Mouse (Mus musculus) NIH3T3 (cell line): Measurements from ENCODE around the gene Adprhl1.

ENCODE experiments used
- DNase-seq: peaks from one replicate; pipeline ENCODE4 v3.0.0-alpha.2; 2012; ENCODE audit warnings: low read depth

Adprhl1 gene

DNA sequence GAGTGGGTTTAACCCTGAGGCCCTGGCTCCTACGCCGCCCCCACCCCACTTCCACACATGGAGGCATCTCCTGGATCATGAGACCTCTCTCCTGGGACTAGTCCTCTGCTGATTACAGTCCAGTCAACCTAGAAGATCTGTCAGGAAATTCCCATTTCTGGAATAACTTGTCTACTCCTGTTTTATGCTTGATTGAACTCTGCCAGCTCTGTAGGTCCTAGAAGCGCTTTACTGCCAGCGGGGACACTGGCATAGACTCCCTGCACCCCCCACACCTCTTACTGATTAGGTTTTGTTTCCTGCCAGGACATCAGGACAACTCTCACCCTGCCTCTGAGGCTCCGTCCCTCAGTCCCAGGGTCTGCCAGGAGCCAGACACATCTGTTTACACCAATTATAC lies 56.5 kb downstream of the Adprhl1 start:
- no peak for DNase-seq

- DNase-seq = peak; percentile 36
Observed at GRCm38 (mm10) chr8:13194818-13195217, 59.1 kb downstream of the Adprhl1 start.

DNA sequence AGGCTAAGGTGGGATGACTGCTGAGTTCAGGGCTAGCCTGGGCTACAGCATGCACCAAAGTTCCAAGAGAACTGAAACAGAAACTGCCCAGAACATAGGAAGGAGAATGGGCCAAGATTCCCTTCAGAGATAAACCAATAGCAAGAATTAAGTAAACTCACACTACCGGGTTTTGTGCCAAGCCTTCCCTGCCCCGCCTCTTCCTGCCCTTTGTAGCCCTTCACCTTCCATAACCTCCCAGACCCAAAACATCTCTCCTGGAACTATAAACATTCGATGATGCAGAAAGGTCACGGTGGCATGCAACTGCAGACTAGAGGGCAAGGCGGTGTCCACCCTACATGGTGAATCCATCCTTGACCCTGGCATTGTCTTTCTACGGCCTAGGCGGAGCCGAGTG lies 63.7 kb downstream of the Adprhl1 start:
- no peak for DNase-seq

DNA sequence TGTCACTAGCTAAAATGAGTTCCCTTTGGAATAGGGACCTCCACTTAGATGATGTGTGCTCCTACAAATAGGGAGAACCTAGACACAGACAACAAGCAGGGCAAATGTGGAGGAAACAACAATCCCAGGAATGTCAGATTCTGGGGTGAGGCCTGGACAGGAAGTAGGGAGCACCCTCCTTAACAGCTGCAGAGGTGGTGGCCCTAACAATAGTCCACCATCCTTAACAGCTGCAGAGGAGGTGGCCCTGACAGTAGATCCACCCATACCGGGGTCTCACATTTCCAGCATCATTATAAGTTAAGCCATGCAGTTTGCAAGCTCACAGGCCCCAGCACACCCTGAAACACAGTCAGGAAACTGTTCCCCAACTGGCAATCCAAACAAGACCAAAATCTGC lies 65.1 kb downstream of the Adprhl1 start:
- no peak for DNase-seq

DNA sequence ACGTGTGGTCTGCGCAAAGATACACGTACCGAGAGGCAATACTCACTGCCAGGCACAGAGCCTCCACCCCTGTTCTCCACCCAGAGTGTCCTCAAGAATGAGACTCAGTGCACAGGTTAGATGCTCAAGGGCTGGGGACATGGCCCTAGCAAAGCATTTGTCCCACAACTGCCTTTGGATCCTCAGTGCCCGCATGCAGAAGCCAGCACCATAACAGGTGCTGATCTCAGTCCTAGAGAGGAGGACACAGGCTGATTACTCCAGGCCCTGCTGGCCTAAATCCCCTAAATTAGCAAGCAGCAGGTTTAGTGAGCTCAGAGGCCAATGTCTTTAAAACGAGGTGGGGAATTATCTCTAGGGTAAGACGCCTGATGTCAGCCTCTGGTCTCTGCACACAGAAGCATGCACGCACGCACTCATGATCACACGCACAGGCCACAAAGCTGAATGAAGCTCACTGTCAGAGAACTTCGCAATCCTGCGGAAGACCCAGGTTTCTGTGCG lies 65.9 kb downstream of the Adprhl1 start:
- no peak for DNase-seq

DNA sequence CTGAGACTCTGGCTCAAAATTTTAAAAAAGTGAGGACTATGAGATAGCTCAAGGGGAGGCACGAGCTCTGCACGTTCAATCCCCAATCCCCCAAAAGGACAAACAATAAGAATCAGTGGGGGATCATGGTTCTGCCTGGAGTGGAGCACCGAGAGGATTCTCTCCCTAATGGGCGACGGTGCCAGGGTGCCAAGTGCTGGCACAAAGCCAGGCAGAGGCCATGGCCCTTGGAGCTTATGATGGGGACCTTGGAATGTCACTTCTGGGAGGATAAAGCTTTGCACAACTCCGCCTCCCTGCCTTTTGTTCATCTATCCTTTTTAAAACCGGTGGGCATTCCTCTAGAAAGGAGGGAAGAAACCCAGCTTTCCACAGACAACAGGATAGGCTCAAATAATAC lies 66.3 kb downstream of the Adprhl1 start:
- DNase-seq = no peak

GRCm38 (mm10) chr8:13187229-13187628 lies 66.7 kb downstream of the Adprhl1 start:
- DNase-seq = no peak

- no peak for DNase-seq
Observed at GRCm38 (mm10) chr8:13186819-13187218, 67.1 kb downstream of the Adprhl1 start.

DNA sequence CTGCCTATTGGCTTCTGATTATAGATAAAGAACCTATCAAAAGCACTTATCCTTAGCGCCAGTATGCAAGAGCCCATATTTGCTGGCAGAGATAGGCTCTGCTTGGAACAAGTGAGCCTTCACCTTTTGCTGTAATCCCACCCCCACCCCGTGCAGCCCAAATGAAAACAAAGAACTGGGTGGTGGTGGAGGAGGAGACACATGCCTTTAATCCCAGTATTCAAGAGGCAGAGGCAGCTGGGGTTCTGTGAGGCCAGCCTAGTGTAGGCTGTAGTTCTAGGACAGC lies 72.3 kb downstream of the Adprhl1 start:
- DNase-seq = no peak

DNA sequence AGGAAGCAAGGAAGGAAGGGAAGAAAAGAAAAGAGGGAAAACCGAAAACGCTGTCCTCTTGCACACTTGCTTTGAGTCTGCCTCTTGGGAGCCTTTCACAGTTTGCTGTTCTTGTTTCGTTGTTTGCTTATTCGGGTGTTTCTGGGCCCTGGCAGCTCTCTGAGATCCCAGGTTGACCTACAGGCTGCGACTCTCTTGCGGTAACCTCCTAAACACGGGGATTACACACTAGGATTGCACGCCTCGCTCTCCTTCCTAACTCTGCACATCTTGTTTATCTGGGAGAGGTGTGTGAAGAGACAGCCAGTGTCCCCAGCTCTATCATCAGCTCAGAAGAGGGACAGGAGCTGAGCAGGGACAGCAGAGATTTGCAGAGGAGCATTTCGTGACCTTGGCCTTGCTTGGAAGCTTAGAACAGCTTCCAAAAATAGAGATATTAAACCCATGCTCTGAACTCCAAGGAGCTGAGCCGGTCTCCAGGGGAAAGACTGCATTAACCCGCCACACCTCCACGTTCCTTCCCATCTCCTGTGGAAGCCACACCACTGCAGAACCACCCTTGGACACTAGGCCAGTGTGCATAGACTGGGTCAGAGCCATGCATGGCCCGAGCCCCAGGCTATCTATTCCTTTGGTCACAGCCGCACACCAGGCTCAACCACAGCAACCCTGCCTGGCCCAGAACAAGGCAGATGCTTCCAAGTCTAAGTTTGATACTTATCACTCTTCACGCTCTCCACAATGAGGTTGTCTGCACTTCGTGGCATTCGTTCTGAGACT lies 72.9 kb downstream of the Adprhl1 start:
- no peak for DNase-seq

DNA sequence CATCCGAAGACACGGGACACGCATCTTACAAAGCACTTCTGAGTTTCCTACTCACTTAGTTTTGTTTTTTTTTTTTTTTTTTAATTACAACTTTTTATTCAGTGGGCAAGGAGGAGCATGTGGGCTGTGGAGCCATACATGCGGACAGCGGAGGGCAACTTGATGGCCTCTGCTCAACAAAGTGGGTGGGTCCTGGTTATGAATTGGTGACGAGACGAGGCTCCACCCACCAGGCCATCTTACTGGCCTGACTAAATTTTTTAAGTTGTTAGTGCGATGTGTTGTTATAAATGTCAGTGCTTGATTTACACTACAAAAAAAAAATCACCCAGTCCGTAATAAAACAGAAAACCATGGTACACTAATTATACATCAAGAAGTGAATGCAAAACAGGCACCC lies 73.6 kb downstream of the Adprhl1 start:
- DNase-seq = no peak

DNA sequence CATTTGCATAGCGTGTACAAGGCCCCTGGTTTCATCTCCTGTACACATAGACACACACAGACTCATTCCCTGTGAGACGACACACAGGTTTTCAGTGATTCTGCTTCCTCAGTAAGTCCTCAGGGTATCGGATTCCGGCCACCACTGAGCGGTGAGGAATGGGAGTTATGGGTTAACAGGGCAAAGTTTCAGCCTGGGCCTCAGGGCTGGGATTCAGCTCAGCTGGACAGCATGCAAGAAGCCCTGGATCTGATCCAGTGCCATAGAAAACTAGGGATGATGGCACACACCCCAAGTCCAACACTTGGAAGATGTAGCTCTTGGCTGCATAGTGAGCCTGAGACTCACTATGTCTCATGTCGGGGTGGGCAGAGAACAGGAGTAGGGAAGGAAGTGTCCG lies 74.0 kb downstream of the Adprhl1 start:
- DNase-seq = peak; percentile 30

- no peak for DNase-seq
Observed at GRCm38 (mm10) chr8:13179482-13179881, 74.5 kb downstream of the Adprhl1 start.

- DNase-seq = no peak
Observed at GRCm38 (mm10) chr8:13178137-13178536, 75.8 kb downstream of the Adprhl1 start.

- DNase-seq = no peak
Observed at GRCm38 (mm10) chr8:13177173-13177852, 76.6 kb downstream of the Adprhl1 start.

- DNase-seq = no peak
Observed at GRCm38 (mm10) chr8:13175650-13176049, 78.3 kb downstream of the Adprhl1 start.

GRCm38 (mm10) chr8:13174811-13175210 lies 79.2 kb downstream of the Adprhl1 start:
- DNase-seq = no peak

- no peak for DNase-seq
Observed at GRCm38 (mm10) chr8:13174305-13174704, 79.7 kb downstream of the Adprhl1 start.
